Mouse (Mus musculus) C2C12 (cell line): Measurements from ENCODE around the gene Mpp3. TPM values are rescaled to one million over a fixed set of nuclear protein-coding genes. Genes with fewer than 3 reads are reported as not detected.

Experiments
- H3K27me3 ChIP-seq: one replicate; pipeline ENCODE4 v1.6.1; 2011; ENCODE audit not compliant: control insufficient read depth, insufficient read depth, insufficient read length
- H3K36me3 ChIP-seq: one replicate; pipeline ENCODE4 v1.6.1; 2011; ENCODE audit not compliant: control insufficient read depth, insufficient read depth
- H3K4me3 ChIP-seq: one replicate; pipeline ENCODE4 v1.5.1; 2011; ENCODE audit warnings: mild to moderate bottlenecking, control low read depth; ENCODE audit not compliant: poor library complexity, insufficient read depth, severe bottlenecking
- H3K79me2 ChIP-seq: one replicate; pipeline ENCODE4 v1.6.1; 2011; ENCODE audit not compliant: control insufficient read depth, insufficient read depth
- H3K79me3 ChIP-seq: one replicate; pipeline ENCODE4 v1.6.1; 2011; ENCODE audit warnings: low read depth, control low read depth
- H3ac ChIP-seq: one replicate; pipeline ENCODE3; 2011; ENCODE audit warnings: low read depth; ENCODE audit not compliant: control insufficient read depth, insufficient read length
- CEBPB ChIP-seq: IDR thresholded peaks from one replicate; pipeline ENCODE4 v1.6.1; 2011; ENCODE audit warnings: low read depth, mild to moderate bottlenecking, control low read depth, moderate library complexity
- CTCF ChIP-seq: IDR thresholded peaks from one replicate; pipeline ENCODE4 v1.5.1; 2011; ENCODE audit not compliant: control insufficient read depth, insufficient read depth, insufficient read length
- FOSL1 ChIP-seq: IDR thresholded peaks from one replicate; pipeline ENCODE4 v1.8.0; 2011; ENCODE audit warnings: mild to moderate bottlenecking, low read length; ENCODE audit not compliant: poor library complexity, insufficient read depth, severe bottlenecking
- MAX ChIP-seq: IDR thresholded peaks from one replicate; pipeline ENCODE4 v1.6.1; 2011; ENCODE audit warnings: mild to moderate bottlenecking, control low read depth
- MYOD1 ChIP-seq: IDR thresholded peaks from one replicate; pipeline ENCODE4 v1.6.1; 2011; ENCODE audit warnings: low read depth; ENCODE audit not compliant: control insufficient read depth, insufficient read length
- MYOG ChIP-seq: IDR thresholded peaks from one replicate; pipeline ENCODE4 v1.6.1; 2011; ENCODE audit not compliant: control insufficient read depth, insufficient read length; ENCODE audit errors: extremely low read depth
- USF1 ChIP-seq: IDR thresholded peaks from one replicate; pipeline ENCODE4 v1.6.1; 2011; ENCODE audit warnings: low read depth, mild to moderate bottlenecking, control low read depth, moderate library complexity
- polyA plus RNA-seq: library from polyadenylated mRNA; unstranded; fragments of >200 nt; fragmentation: generic; extraction: Trizol; gene quantifications from one replicate; pipeline ENCODE4 v1.2.1, GENCODE M21; 2012; ENCODE audit warnings: missing spikeins

Gene Mpp3
- polyA plus RNA-seq, 1 experiment = 0.14 TPM

GRCm38 (mm10) chr11:101972097-101972496 is 56.2 kb downstream of the Mpp3 start:
- Histone ChIP-seq H3K4me3 (no peak overlapping the region), H3K36me3 (peaks cover 20% of the 10 kb centered on the region), H3K79me3 (no peaks in the 10 kb centered on the region), H3ac (no peak overlapping the region), H3K27me3 (peaks cover 11% of the 10 kb centered on the region), H3K79me2 (no peaks in the 10 kb centered on the region)
- TF ChIP-seq CTCF (no peak), MYOG (no peak), CEBPB (no peak)

- peaks cover 14% of the 10 kb centered on the region for H3K36me3 ChIP-seq
- H3K79me3 ChIP-seq = no peaks in the 10 kb centered on the region
- H3K27me3 ChIP-seq = peaks cover 18% of the 10 kb centered on the region
- TF ChIP-seq CTCF = peak; percentile 40
- TF ChIP-seq CEBPB = no peak
- H3K4me3 ChIP-seq = no peak overlapping the region
- no peaks in the 10 kb centered on the region for H3K79me2 ChIP-seq
- no peak overlapping the region for H3ac ChIP-seq
These were observed 56.9 kb downstream of the Mpp3 start for GRCm38 (mm10) chr11:101971410-101971809.

DNA sequence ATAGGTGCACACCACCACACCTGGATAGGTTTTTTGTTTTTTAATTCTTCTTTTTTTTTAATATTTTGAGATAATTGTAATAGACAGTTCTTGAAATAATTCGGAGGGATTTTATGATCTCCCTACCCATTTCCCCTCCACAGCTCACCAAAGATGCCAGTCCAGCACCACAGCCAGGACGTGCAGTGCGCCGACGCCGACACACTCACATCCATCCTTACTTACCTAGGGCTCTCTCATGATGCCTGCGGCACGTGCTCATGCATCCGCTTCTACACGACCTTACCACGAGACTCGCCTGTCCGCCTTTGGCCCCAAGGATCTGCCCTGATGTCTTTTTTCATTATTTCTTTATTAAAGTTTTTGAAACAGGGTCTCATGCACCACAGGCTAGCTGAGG is 58.4 kb downstream of the Mpp3 start:
- no peaks in the 10 kb centered on the region for H3K79me3 ChIP-seq
- no peaks in the 10 kb centered on the region for H3K79me2 ChIP-seq
- peaks cover 6% of the 10 kb centered on the region for H3K36me3 ChIP-seq
- peaks cover 34% of the 10 kb centered on the region for H3K27me3 ChIP-seq
- H3ac ChIP-seq = no peak overlapping the region
- TF ChIP-seq CEBPB (no peak), CTCF (no peak), USF1 (no peak), MYOD1 (no peak), FOSL1 (no peak), MYOG (no peak), MAX (no peak)
- no peak overlapping the region for H3K4me3 ChIP-seq

DNA sequence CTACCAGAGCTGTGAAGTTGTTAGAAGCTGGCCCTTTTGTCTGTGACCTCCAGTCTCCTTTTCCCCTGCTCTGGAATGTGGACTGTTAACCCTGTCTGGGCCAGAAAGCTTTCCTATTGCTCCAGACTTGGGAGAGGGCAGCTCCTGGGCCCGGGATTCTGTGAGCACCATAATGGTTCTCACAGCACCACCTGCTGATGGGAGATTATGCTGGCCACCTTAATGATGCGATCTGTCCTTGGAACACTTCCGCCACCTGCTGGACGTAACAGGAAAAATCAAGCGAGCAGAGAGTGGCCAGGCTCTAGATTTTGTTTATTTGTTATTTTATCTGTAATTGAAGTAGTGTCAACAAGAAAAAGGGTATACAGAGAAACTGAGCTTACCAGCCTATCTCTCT is 59.5 kb downstream of the Mpp3 start:
- H3K27me3 ChIP-seq = peaks cover 44% of the 10 kb centered on the region
- H3ac ChIP-seq = no peak overlapping the region
- H3K4me3 ChIP-seq = no peak overlapping the region
- H3K79me2 ChIP-seq = no peaks in the 10 kb centered on the region
- no peaks in the 10 kb centered on the region for H3K79me3 ChIP-seq
- TF ChIP-seq MYOG (no peak), USF1 (no peak), FOSL1 (no peak), MAX (no peak), CTCF (peak; percentile 91), MYOD1 (no peak), CEBPB (no peak)
- H3K36me3 ChIP-seq = peaks cover 6% of the 10 kb centered on the region

DNA sequence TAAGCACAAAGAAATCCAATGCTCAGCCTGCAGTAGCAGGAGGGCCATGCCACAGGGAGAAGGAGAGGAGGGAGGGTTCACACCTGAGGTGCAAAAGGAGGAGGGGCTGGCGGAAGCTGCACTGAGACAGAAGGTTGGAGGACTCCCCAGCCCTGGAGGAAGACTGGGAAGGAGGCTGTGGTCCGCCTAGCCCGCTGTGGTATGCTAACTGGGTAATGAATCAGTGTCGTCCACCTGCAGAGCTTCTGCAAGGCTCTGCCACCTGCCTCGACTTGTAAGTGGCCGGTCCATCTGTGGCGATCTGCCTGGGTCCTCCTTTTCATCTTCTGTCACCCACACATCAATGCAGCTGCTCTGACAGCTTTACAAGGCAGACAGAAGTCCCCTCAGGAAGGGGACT is 60.0 kb downstream of the Mpp3 start:
- H3K79me3 ChIP-seq = no peaks in the 10 kb centered on the region
- peaks cover 6% of the 10 kb centered on the region for H3K36me3 ChIP-seq
- no peaks in the 10 kb centered on the region for H3K79me2 ChIP-seq
- peaks cover 49% of the 10 kb centered on the region for H3K27me3 ChIP-seq
- no peak overlapping the region for H3K4me3 ChIP-seq
- TF ChIP-seq CEBPB (no peak), FOSL1 (no peak), MAX (no peak), USF1 (no peak), CTCF (no peak)
- H3ac ChIP-seq = no peak overlapping the region

DNA sequence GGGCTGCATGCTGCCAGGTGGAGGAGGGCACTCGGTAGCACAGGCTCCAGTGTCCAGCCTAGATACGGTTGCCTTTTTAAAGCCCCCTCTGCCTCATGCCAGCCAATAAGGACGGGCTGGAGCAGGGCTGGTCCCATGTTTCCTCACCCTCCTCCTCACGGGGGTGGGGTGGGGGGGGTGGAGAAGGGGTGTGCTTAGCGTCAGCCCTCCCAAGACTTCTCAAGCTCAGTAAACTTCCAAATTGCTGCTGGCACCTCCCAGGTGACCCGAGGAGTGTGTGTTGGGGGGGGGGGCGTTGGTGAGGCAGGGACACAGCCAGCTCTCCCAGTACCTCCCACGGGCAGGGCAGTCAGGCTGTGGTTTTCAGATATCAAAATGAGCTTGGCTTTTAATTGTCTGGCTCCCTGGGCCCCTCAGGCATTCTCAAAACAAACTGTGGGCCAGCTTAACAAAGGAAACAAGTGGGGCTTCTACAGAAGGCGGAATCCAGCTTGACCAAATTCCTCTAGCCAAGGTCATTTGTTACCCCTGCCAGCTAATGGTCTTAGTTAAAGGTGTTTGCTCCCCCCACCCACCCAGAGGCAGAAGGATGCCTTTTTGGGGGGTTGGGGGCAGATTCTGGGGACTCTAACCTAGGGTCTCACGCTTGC is 61.2 kb downstream of the Mpp3 start, which contains the start of gene Sost:
TSS of gene Sost (minus strand) at position 51 of the 650 bp plus-strand sequence.
- Histone ChIP-seq H3ac (no peak within 1 kb of the TSS), H3K36me3 (no peaks in the 10 kb centered on the region), H3K27me3 (peaks cover 59% of the 10 kb centered on the region), H3K4me3 (no peak within 1 kb of the TSS), H3K79me3 (no peaks in the 10 kb centered on the region), H3K79me2 (no peaks in the 10 kb centered on the region)
- TF ChIP-seq MAX = no peak
- no peak for TF ChIP-seq MYOD1
- no peak for TF ChIP-seq USF1
- no peak for TF ChIP-seq FOSL1
- TF ChIP-seq CEBPB = no peak
- TF ChIP-seq CTCF = no peak
- no peak for TF ChIP-seq MYOG
